Mouse (Mus musculus): Measurements from ENCODE around the gene Hagh.

- TF ChIP-seq CTCF (IDR thresholded peaks at IDR 0.05; ENCODE audit: insufficient read depth, low read depth, low read length): no peak
- no peak for TF ChIP-seq POLR2A (IDR thresholded peaks at IDR 0.05; ENCODE audit: insufficient read depth, low read depth, low read length)
Measured at GRCm38 (mm10) chr17:24902124-24902523, 62.2 kb downstream of the Hagh start.
